Mouse (Mus musculus) myocyte (in vitro differentiated cells): ENCODE measurements at regions not wholly inside any gene's neighbourhood (a gene's known extent, or its start where the extent isn't known, plus 50 kb on each side); places are given as distances from the start of the nearest gene placed in this dataset.

Experiments used
- CEBPB ChIP-seq: IDR thresholded peaks from 2 replicates; pipeline ENCODE4 v1.6.1; 2011; ENCODE audit warnings: mild to moderate bottlenecking, moderate library complexity; ENCODE audit not compliant: poor library complexity, insufficient read depth, severe bottlenecking
- MAX ChIP-seq: IDR thresholded peaks from one replicate; pipeline ENCODE4 v1.6.1; 2011; ENCODE audit warnings: low read depth, mild to moderate bottlenecking, control low read depth
- MYOD1 ChIP-seq, 3 experiments: IDR thresholded peaks; one replicate each; pipeline ENCODE4 v1.6.1; 2011; ENCODE audit warnings: control low read depth in 2 of 3, low read depth in 2 of 3, mild to moderate bottlenecking in 2 of 3, moderate library complexity in 1 of 3; ENCODE audit not compliant: insufficient read length in 2 of 3, control insufficient read depth in 1 of 3
- MYOG ChIP-seq, 3 experiments: IDR thresholded peaks; one replicate each; pipeline ENCODE4 v1.6.1; 2011; ENCODE audit warnings: control low read depth in 2 of 3, low read depth in 2 of 3, mild to moderate bottlenecking in 2 of 3; ENCODE audit not compliant: insufficient read length in 2 of 3, control insufficient read depth in 1 of 3, insufficient read depth in 1 of 3
- POLR2A ChIP-seq: IDR thresholded peaks from one replicate; pipeline ENCODE4 v1.6.1; 2011; ENCODE audit warnings: low read depth, mild to moderate bottlenecking, control low read depth, moderate library complexity; ENCODE audit not compliant: insufficient read length
- POLR2AphosphoS2 ChIP-seq: IDR thresholded peaks from one replicate; pipeline ENCODE4 v1.6.1; 2011; ENCODE audit warnings: low read depth, control low read depth; ENCODE audit not compliant: insufficient read length
- REST ChIP-seq: IDR thresholded peaks from one replicate; pipeline ENCODE4 v1.6.1; 2011; ENCODE audit warnings: mild to moderate bottlenecking, control low read depth, moderate library complexity; ENCODE audit not compliant: insufficient read depth, insufficient read length
- SRF ChIP-seq: IDR thresholded peaks from one replicate; pipeline ENCODE4 v1.6.1; 2011; ENCODE audit warnings: low read depth; ENCODE audit not compliant: control insufficient read depth, insufficient read length
- TCF12 ChIP-seq: IDR thresholded peaks from one replicate; pipeline ENCODE4 v1.6.1; 2011; ENCODE audit warnings: mild to moderate bottlenecking, control low read depth; ENCODE audit not compliant: poor library complexity, insufficient read depth, severe bottlenecking
- TCF3 ChIP-seq: IDR thresholded peaks from one replicate; pipeline ENCODE4 v1.6.1; 2011; ENCODE audit warnings: low read depth, control low read depth; ENCODE audit not compliant: insufficient read length
- USF1 ChIP-seq: IDR thresholded peaks from one replicate; pipeline ENCODE4 v1.6.1; 2011; ENCODE audit warnings: low read depth, mild to moderate bottlenecking, control low read depth, moderate library complexity

- TF ChIP-seq MYOG (IDR thresholded peaks at IDR 0.05; ENCODE audit: control insufficient read depth in 1 of 3, insufficient read depth in 1 of 3, insufficient read length in 2 of 3, low read depth in 2 of 3) (no peak), POLR2A (no peak), POLR2AphosphoS2 (no peak), TCF3 (no peak), USF1 (no peak), SRF (no peak), REST (no peak), TCF12 (no peak), MYOD1 (IDR thresholded peaks at IDR 0.05; ENCODE audit: control insufficient read depth in 1 of 3, insufficient read length in 2 of 3, low read depth in 2 of 3) (no peak), CEBPB (no peak), MAX (no peak)
Measured at GRCm38 (mm10) chr11:18604836-18605235, 413.9 kb downstream of the Meis1 start.
